Mouse (Mus musculus) embryo, embryonic 11 days (tissue): ENCODE measurements at regions not wholly inside any gene's neighbourhood (a gene's known extent, or its start where the extent isn't known, plus 50 kb on each side); places are given as distances from the start of the nearest gene placed in this dataset.

Experiments used
- DNase-seq: peaks from one replicate; pipeline ENCODE4 v3.0.0-alpha.2; 2015

- DNase-seq = no peak
These were observed 95.9 kb upstream of the Tmtc4 start for GRCm38 (mm10) chr14:123079733-123080132.

- DNase-seq = no peak
These were observed 95.0 kb upstream of the Tmtc4 start for GRCm38 (mm10) chr14:123078804-123079203.

DNA sequence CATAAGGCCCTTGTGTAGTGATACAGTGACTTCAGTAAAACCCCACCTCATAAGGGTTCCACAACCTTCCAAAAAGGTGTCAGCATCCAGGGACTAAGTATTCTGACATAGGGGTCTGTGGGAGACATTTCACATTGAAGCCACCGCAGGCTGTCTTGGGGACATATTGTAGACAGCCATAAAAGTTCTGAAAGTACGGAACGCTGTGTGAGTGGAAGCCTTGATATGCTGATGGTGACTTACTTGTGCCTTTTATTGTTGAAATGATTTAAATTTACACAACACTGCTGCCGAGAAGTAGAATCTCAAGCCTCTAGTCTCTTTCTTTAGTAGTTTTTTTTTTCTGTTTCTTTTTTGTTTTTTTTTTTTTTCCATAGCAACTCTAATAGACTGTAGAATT, 82.5 kb upstream of the Tmtc4 start:
- DNase-seq = no peak

- DNase-seq = peak; percentile 24
These were observed 81.7 kb upstream of the Tmtc4 start for GRCm38 (mm10) chr14:123065566-123065965.

GRCm38 (mm10) chr14:123065136-123065535, 81.3 kb upstream of the Tmtc4 start:
- DNase-seq = peak; percentile 15

DNA sequence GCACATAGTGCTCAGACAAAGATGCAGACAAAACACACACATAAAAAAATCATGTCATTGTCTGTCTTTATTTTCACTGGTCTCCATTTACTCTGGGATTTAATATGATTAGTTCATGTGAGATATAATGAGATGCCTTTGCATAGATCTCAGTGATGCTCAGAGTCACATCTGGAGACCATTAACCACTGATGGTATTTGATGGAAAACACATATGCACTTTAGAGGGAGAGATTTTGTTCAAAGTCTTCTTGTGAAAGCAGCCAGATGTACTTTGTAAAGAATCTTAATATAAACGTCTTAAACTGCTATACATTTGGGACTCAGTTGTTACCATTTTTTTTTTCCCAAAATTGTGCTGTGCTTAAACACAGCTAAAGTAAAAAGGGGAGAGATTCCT, 79.1 kb upstream of the Tmtc4 start:
- DNase-seq = peak; percentile 33

DNA sequence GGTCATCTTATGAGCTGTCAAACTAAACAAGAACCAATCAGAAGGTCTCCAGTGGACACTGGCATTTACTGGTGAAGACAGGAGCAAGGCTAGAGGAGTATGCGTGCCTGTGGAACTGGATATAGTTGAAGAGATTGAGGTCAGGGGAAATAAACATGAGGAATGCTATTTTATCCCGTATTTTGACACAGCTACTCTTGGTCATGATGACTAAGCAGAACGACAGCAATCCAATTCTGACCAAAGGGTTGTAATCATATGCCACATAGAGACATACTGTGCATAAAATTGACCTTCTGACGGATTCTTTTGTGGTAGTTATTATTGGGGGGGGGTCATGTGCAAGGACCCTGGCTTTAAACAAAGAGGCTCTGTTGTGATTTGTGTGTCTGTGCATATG, 73.1 kb upstream of the Tmtc4 start:
- no peak for DNase-seq

DNA sequence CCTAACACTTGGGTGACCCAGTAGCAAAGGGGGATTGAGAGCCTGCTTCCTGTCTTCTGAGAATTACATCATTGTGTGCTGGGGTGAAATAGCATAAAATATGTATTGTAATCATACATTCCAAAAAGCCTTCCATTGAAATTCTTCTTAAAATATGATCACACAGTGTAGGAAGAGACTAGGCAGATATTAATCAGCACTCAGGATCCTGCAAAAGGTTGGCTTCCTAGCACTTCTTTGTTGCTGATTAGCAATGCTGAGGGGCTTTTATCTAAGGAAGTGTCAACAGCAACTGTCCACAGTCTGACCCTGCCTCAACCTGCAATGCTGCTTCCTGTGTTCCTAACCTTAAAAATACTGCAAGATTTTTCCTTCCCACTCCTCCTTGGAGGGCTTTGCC, 64.6 kb upstream of the Tmtc4 start:
- peak; percentile 9 for DNase-seq

GRCm38 (mm10) chr14:123040046-123040445, 56.2 kb upstream of the Tmtc4 start:
- DNase-seq = no peak

DNA sequence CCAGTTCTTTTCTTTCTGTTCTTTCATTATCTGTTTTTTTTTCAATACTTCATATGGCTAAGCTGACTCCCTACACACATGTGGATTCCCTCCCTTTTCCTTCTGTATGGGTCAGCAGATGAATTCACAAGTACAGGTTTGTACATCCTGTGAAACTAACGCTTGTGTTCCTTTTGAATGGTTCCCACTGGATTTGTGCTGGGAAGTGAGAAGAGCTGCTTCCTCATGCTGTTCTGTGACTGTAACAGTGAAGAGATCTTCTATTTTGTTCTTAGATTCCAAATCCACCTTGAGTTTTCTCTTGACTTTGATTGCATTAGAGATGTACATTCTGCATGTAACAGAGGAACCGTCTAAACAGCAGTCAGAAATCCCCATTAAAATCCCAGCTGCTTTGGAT, 53.6 kb upstream of the Tmtc4 start:
- DNase-seq = no peak
